Mouse (Mus musculus) C2C12 (cell line): ENCODE measurements around the gene Chmp5.

Experiments
- CEBPB ChIP-seq: IDR thresholded peaks from one replicate; pipeline ENCODE4 v1.6.1; 2011; ENCODE audit warnings: low read depth, mild to moderate bottlenecking, control low read depth, moderate library complexity
- CTCF ChIP-seq: IDR thresholded peaks from one replicate; pipeline ENCODE4 v1.5.1; 2011; ENCODE audit not compliant: control insufficient read depth, insufficient read depth, insufficient read length
- FOSL1 ChIP-seq: IDR thresholded peaks from one replicate; pipeline ENCODE4 v1.8.0; 2011; ENCODE audit warnings: mild to moderate bottlenecking, low read length; ENCODE audit not compliant: poor library complexity, insufficient read depth, severe bottlenecking
- MAX ChIP-seq: IDR thresholded peaks from one replicate; pipeline ENCODE4 v1.6.1; 2011; ENCODE audit warnings: mild to moderate bottlenecking, control low read depth
- MYOG ChIP-seq: IDR thresholded peaks from one replicate; pipeline ENCODE4 v1.6.1; 2011; ENCODE audit not compliant: control insufficient read depth, insufficient read length; ENCODE audit errors: extremely low read depth
- USF1 ChIP-seq: IDR thresholded peaks from one replicate; pipeline ENCODE4 v1.6.1; 2011; ENCODE audit warnings: low read depth, mild to moderate bottlenecking, control low read depth, moderate library complexity

- no peak for TF ChIP-seq CTCF
- no peak for TF ChIP-seq MYOG
- no peak for TF ChIP-seq CEBPB
- TF ChIP-seq MAX: no peak
- TF ChIP-seq USF1: no peak
- no peak for TF ChIP-seq FOSL1
Observed at GRCm38 (mm10) chr4:40974011-40974410, 25.8 kb downstream of the Chmp5 start.
